Mouse (Mus musculus): ENCODE measurements around the gene Adcy10.
A peak's percentile ranks its signal among the peaks of the same experiment; 100 is the strongest.

Adcy10 gene

GRCm38 (mm10) chr1:165484688-165485233, at the start of gene Adcy10:
Adcy10 (plus strand) TSS chr1:165485183.
- DNase-seq (ENCODE audit: low read depth in 2 of 2, low spot score in 2 of 2), result no peak

- no peak for DNase-seq (ENCODE audit: low read depth in 2 of 2, low spot score in 2 of 2)
These were observed 46.5 kb upstream of the Adcy10 start for GRCm38 (mm10) chr1:165438289-165439021.

- no peak for DNase-seq (ENCODE audit: low read depth in 2 of 2, low spot score in 2 of 2)
These were observed 44.2 kb upstream of the Adcy10 start for GRCm38 (mm10) chr1:165440788-165441187.

- DNase-seq (ENCODE audit: low read depth in 2 of 2, low spot score in 2 of 2), result no peak
These were observed 43.8 kb upstream of the Adcy10 start for GRCm38 (mm10) chr1:165441201-165441600.

- DNase-seq (ENCODE audit: low read depth in 2 of 2, low spot score in 2 of 2), result no peak
These were observed 43.3 kb upstream of the Adcy10 start for GRCm38 (mm10) chr1:165441719-165442118.

- DNase-seq (ENCODE audit: low read depth in 2 of 2, low spot score in 2 of 2), result no peak
These were observed 25.9 kb upstream of the Adcy10 start for GRCm38 (mm10) chr1:165459041-165459502.

GRCm38 (mm10) chr1:165459503-165460181, 25.3 kb upstream of the Adcy10 start:
- peak; percentile 41 to 44 for DNase-seq (ENCODE audit: low read depth in 2 of 2, low spot score in 2 of 2)

- DNase-seq (ENCODE audit: low read depth in 2 of 2, low spot score in 2 of 2), result peak; percentile 100
These were observed 24.6 kb upstream of the Adcy10 start, which contains the start of the genes Dcaf6 and Mpc2 for GRCm38 (mm10) chr1:165460360-165460800. Dcaf6 (minus strand) TSS chr1:165460475. Mpc2 (plus strand) TSS chr1:165460637.

- DNase-seq (ENCODE audit: low read depth in 2 of 2, low spot score in 2 of 2), result peak; percentile 100
These were observed 24.1 kb upstream of the Adcy10 start for GRCm38 (mm10) chr1:165460801-165461377.

- no peak for DNase-seq (ENCODE audit: low read depth in 2 of 2, low spot score in 2 of 2)
These were observed 23.3 kb upstream of the Adcy10 start for GRCm38 (mm10) chr1:165461681-165462080.

GRCm38 (mm10) chr1:165462861-165463260, 22.1 kb upstream of the Adcy10 start:
- DNase-seq (ENCODE audit: low read depth in 2 of 2, low spot score in 2 of 2), result no peak

- DNase-seq (ENCODE audit: low read depth in 2 of 2, low spot score in 2 of 2), result no peak
These were observed 20.4 kb upstream of the Adcy10 start for GRCm38 (mm10) chr1:165464574-165464973.

- no peak for DNase-seq (ENCODE audit: low read depth in 2 of 2, low spot score in 2 of 2)
These were observed 16.0 kb upstream of the Adcy10 start for GRCm38 (mm10) chr1:165468971-165469370.

GRCm38 (mm10) chr1:165469717-165470116, 15.3 kb upstream of the Adcy10 start:
- no peak for DNase-seq (ENCODE audit: low read depth in 2 of 2, low spot score in 2 of 2)

GRCm38 (mm10) chr1:165471490-165471889, 13.5 kb upstream of the Adcy10 start:
- no peak for DNase-seq (ENCODE audit: low read depth in 2 of 2, low spot score in 2 of 2)

GRCm38 (mm10) chr1:165486108-165486507, 1.1 kb downstream of the Adcy10 start:
- no peak for DNase-seq (ENCODE audit: low read depth in 2 of 2, low spot score in 2 of 2)

GRCm38 (mm10) chr1:165489197-165489596, 4.2 kb downstream of the Adcy10 start:
- DNase-seq (ENCODE audit: low read depth in 2 of 2, low spot score in 2 of 2), result no peak

- DNase-seq (ENCODE audit: low read depth in 2 of 2, low spot score in 2 of 2), result no peak
These were observed 13.9 kb downstream of the Adcy10 start for GRCm38 (mm10) chr1:165498856-165499255.

GRCm38 (mm10) chr1:165503307-165504024, 18.5 kb downstream of the Adcy10 start:
- no peak for DNase-seq (ENCODE audit: low read depth in 2 of 2, low spot score in 2 of 2)

- no peak for DNase-seq (ENCODE audit: low read depth in 2 of 2, low spot score in 2 of 2)
These were observed 21.3 kb downstream of the Adcy10 start for GRCm38 (mm10) chr1:165506303-165506702.

GRCm38 (mm10) chr1:165510161-165510560, 25.2 kb downstream of the Adcy10 start:
- DNase-seq (ENCODE audit: low read depth in 2 of 2, low spot score in 2 of 2), result no peak
